Mouse (Mus musculus): ENCODE measurements around the gene Ciz1. TPM values are rescaled to one million over a fixed set of nuclear protein-coding genes. Genes with fewer than 3 reads are reported as not detected.

The Ciz1 gene
- total RNA-seq, 1 experiment from 2014 or later: 120 TPM

- no peak for ATAC-seq (ENCODE audit: extremely low read depth, insufficient number of reproducible peaks, low FRiP score, poor library complexity, severe bottlenecking)
These were observed 75.6 kb downstream of the Ciz1 start for GRCm38 (mm10) chr2:32427720-32428119.

DNA sequence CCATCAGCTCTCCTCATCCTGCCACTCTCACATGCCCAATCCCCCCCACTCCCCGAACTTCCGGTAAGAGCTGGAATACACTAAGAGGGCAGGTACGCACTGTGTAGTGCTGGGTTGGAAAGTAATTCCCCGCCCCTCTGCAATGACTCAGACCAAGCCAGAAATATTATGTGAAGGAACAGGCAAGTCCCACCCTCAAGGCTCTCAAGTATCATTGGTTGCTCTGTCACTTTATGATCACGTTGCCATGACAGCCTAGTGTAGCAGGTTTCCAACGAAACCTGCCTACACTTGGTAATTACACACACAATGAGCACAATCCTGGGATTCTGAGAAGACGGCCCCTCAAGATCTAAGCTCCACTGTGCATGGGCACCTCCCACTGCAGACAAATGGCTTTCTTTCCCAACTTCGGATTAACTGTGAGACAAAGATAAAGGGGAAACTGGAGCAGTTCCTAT, 76.2 kb downstream of the Ciz1 start:
- ATAC-seq (ENCODE audit: extremely low read depth, insufficient number of reproducible peaks, low FRiP score, poor library complexity, severe bottlenecking): no peak

DNA sequence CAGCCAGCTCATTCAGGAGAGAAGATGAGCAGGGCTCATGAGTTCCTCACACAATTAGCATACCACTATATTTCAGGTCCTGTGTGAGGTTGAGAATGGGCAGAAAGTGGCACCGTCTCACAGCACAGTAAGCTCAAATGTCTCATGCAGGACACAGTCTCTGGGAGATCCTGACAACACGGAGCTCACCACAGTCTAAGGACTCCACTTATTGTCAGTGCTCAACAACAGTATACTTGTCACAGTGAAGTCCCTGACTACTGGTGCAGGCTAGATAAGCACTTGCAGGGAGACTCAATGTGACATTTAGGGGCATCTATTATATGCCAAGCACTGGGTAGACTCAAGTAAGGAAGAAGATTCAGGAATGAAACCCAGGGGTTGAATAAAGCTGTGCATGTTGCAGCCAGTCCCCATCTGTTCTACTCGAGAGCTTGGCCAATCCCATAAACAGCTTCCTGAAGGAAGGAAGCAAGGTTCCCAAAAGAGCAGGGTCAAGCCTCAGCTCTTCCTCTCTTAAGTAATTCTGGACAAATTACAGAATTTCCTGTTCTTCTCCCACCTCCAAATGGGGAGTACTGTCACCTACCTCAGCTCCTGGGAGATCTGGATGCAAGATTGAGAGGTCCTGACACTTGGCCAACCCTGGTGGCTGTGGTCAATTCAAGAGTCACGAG, 77.2 kb downstream of the Ciz1 start:
- ATAC-seq (ENCODE audit: extremely low read depth, insufficient number of reproducible peaks, low FRiP score, poor library complexity, severe bottlenecking): no peak

Other genes with a start within 250 kb of the Ciz1 start
- 36.7 and 37.0 TPM in 2 replicates for gene Prrc2b, start 201.2 kb upstream of the Ciz1 start, total RNA-seq (2017)
- gene Pomt1, start 115.7 kb upstream of the Ciz1 start, total RNA-seq (2017): 11.6 and 18.3 TPM in 2 replicates
- 26.0 and 30.3 TPM in 2 replicates for gene Uck1, start 92.2 kb upstream of the Ciz1 start, total RNA-seq (2017)
- 70.1 and 88.5 TPM in 2 replicates for gene Golga2, start 64.9 kb upstream of the Ciz1 start, total RNA-seq (2017)
- 82.5 and 89.9 TPM in 2 replicates for gene Swi5, start 64.3 kb upstream of the Ciz1 start, total RNA-seq (2017)
- not detected in 2 replicates for gene Dnm1, start 1.0 kb downstream of the Ciz1 start, total RNA-seq (2017)
- gene 1110008P14Rik, start 29.6 kb downstream of the Ciz1 start, total RNA-seq (2017): 31.8 and 39.5 TPM in 2 replicates
- gene Lcn2, start 35.9 kb downstream of the Ciz1 start, total RNA-seq (2017): 246 and 252 TPM in 2 replicates
- 2.9 and 4.1 TPM in 2 replicates for gene Ptges2, start 43.6 kb downstream of the Ciz1 start, total RNA-seq (2017)
- gene Naif1, start 98.1 kb downstream of the Ciz1 start, total RNA-seq (2017): 6.1 and 6.4 TPM in 2 replicates
- 15.2 and 17.8 TPM in 2 replicates for gene Slc25a25, start 99.1 kb downstream of the Ciz1 start, total RNA-seq (2017)
- 36.8 and 38.4 TPM in 2 replicates for gene Fam102a, start 183.0 kb downstream of the Ciz1 start, total RNA-seq (2017)
- gene Dpm2, start 218.5 kb downstream of the Ciz1 start, total RNA-seq (2017): 38.6 and 47.6 TPM in 2 replicates
- 1.3 and 1.4 TPM in 2 replicates for gene Pip5kl1, start 222.5 kb downstream of the Ciz1 start, total RNA-seq (2017)
- not detected in 2 replicates for gene 9430097D07Rik, start 223.4 kb downstream of the Ciz1 start, total RNA-seq (2017)
- gene St6galnac4, start 234.8 kb downstream of the Ciz1 start, total RNA-seq (2017): 13.6 and 16.9 TPM in 2 replicates
- 4.7 and 5.4 TPM in 2 replicates for gene St6galnac6, start 247.4 kb downstream of the Ciz1 start, total RNA-seq (2017)

Measured in neutrophil, adult 5-6 weeks (primary cell).